Mouse (Mus musculus): ENCODE measurements at regions not wholly inside any gene's neighbourhood (a gene's known extent, or its start where the extent isn't known, plus 50 kb on each side); places are given as distances from the start of the nearest gene placed in this dataset.
"Not testable (repeated sequence)": the region's sequence is repeated elsewhere in the genome, so short reads cannot be mapped to it uniquely, and the experiment has no call there.

GRCm38 (mm10) chr7:62179387-62179786 lies 167.0 kb upstream of the Ndn start:
- intact Hi-C loops (cut with DNase I): loop anchor here (5.0 kb wide), 1 partner anchor 203 kb away; no protein-coding TSS in a partner anchor

- intact Hi-C loops (cut with DNase I): no loop called here
Observed at GRCm38 (mm10) chr7:62208529-62208928, 137.8 kb upstream of the Ndn start.

GRCm38 (mm10) chr7:62209117-62209700 lies 137.2 kb upstream of the Ndn start:
- intact Hi-C loops (cut with DNase I): no loop called here

- intact Hi-C loops (cut with DNase I): no loop called here
Observed at GRCm38 (mm10) chr7:62225184-62225583, 121.2 kb upstream of the Ndn start.

GRCm38 (mm10) chr7:62227727-62228126 lies 118.6 kb upstream of the Ndn start:
- intact Hi-C loops (cut with DNase I): loop anchor here (1.0 kb wide), 1 partner anchor 155 kb away; no protein-coding TSS in a partner anchor

- intact Hi-C loops (cut with DNase I): no loop called here
Observed at GRCm38 (mm10) chr7:62230713-62231112, 115.7 kb upstream of the Ndn start.

- intact Hi-C loops (cut with DNase I): no loop called here
Observed at GRCm38 (mm10) chr7:62231120-62231574, 115.2 kb upstream of the Ndn start.

- intact Hi-C loops (cut with DNase I): no loop called here
Observed at GRCm38 (mm10) chr7:62232076-62232475, 114.3 kb upstream of the Ndn start.

GRCm38 (mm10) chr7:62234037-62234436 lies 112.3 kb upstream of the Ndn start:
- intact Hi-C loops (cut with DNase I): no loop called here

- intact Hi-C loops (cut with DNase I): no loop called here
Observed at GRCm38 (mm10) chr7:62235766-62236165, 110.6 kb upstream of the Ndn start.

GRCm38 (mm10) chr7:62261688-62262114 lies 84.7 kb upstream of the Ndn start:
- intact Hi-C loops (cut with DNase I): no loop called here

- intact Hi-C loops (cut with DNase I): not testable (repeated sequence)
Observed at GRCm38 (mm10) chr7:62262174-62262573, 84.2 kb upstream of the Ndn start.

GRCm38 (mm10) chr7:62269156-62269855 lies 77.1 kb upstream of the Ndn start:
- intact Hi-C loops (cut with DNase I): no loop called here

GRCm38 (mm10) chr7:62276219-62276618 lies 70.2 kb upstream of the Ndn start:
- intact Hi-C loops (cut with DNase I): no loop called here

- intact Hi-C loops (cut with DNase I): no loop called here
Observed at GRCm38 (mm10) chr7:62278492-62278891, 67.9 kb upstream of the Ndn start.

GRCm38 (mm10) chr7:62279022-62279421 lies 67.3 kb upstream of the Ndn start:
- intact Hi-C loops (cut with DNase I): no loop called here
